Mouse (Mus musculus) neural tube, embryonic 12.5 days (tissue): ENCODE data around the gene Efs. TPM values are rescaled to one million over a fixed set of nuclear protein-coding genes. Genes with fewer than 3 reads are reported as not detected.
"Not testable (repeated sequence)": the region's sequence is repeated elsewhere in the genome, so short reads cannot be mapped to it uniquely, and the experiment has no call there.

Experiments
- ATAC-seq: fragments of 200-750 bp; cut with Nextera tagmentation; 2 replicates; pipeline ENCODE4 v1.8.0; 2017; ENCODE audit warnings: low read depth, mild to moderate bottlenecking, moderate TSS enrichment, moderate library complexity; ENCODE audit not compliant: low FRiP score
- H3K27ac ChIP-seq: fragments of 300-500 bp; sonication (generic); 2 replicates; pipeline ENCODE4 v1.5.1; 2016
- H3K27me3 ChIP-seq: fragments of 300-500 bp; sonication (generic); replicated peaks from 2 replicates; pipeline ENCODE4 v1.6.1; 2016; ENCODE audit warnings: mild to moderate bottlenecking
- H3K36me3 ChIP-seq: fragments of 300-500 bp; sonication (generic); 2 replicates; pipeline ENCODE4 v1.6.1; 2016; ENCODE audit warnings: mild to moderate bottlenecking
- H3K4me1 ChIP-seq: fragments of 300-500 bp; sonication (generic); 2 replicates; pipeline ENCODE4 v1.6.1; 2016
- H3K4me2 ChIP-seq: fragments of 300-500 bp; sonication (generic); replicated peaks from 2 replicates; pipeline ENCODE4 v1.6.1; 2016; ENCODE audit warnings: mild to moderate bottlenecking
- H3K4me3 ChIP-seq: fragments of 300-500 bp; sonication (generic); 2 replicates; pipeline ENCODE4 v1.5.1; 2016
- H3K9ac ChIP-seq: fragments of 300-500 bp; sonication (generic); 2 replicates; pipeline ENCODE4 v1.6.1; 2016; ENCODE audit warnings: mild to moderate bottlenecking
- H3K9me3 ChIP-seq: fragments of 300-500 bp; sonication (generic); 2 replicates; pipeline ENCODE4 v1.6.1; 2016; ENCODE audit warnings: mild to moderate bottlenecking
- WGBS: fragments of 180-500 bp; shearing (Covaris S2); methylation state at CpG from one replicate; pipeline ENCODE4 v1.1.7; 2016; 5-methylcytosine and 5-hydroxymethylcytosine counted together
- polyA plus RNA-seq: library from polyadenylated mRNA; unstranded; fragments of >200 nt; fragmentation: Nextera tagmentation; extraction: Ambion mirVana; gene quantifications from 2 replicates; pipeline ENCODE4 v1.2.1, GENCODE M21; 2016

Gene Efs
- polyA plus RNA-seq, 1 experiment from 2014 or later, result 31.2 TPM

DNA sequence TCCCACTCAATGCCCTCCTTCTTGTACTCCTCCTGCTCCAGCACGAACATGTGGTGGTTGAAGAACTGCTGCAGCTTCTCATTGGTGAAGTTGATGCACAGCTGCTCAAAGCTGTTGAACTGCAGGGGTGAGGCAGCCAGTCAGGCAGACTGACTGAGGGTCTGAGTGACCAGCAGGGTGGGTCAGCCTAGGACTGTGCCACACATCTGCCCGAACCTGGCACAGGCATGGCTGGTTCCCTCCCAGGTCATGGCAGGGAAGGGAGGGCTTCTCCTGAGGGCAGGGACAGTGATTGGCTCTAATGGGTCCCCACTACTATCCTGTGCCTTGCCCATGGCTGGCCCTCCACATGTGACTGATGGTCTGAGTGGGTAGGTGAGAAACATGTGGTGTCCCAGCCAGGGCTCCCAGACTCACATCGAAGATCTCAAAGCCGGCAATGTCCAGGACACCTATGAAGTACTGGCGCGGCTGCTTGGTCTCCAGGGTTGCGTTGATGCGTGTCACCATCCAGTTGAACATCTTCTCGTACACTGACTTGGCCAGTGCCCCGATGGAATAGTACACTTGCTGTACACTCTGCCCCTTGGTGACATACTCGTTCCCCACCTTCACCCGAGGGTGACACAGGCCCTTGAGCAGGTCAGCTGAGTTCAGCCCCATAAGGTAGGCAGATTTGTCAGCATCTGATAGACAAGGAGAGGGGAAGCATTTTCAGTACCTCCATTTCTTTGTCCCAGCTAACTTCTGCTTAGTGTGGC, 34.1 kb upstream of the Efs start:
- not testable (repeated sequence) for H3K27ac ChIP-seq, H3K27me3 ChIP-seq, H3K4me2 ChIP-seq, H3K9me3 ChIP-seq, H3K9ac ChIP-seq, H3K4me3 ChIP-seq, H3K4me1 ChIP-seq, ATAC-seq, H3K36me3 ChIP-seq
- WGBS, result 93% methylated on average over 12 of the region's 12 CpGs

- no peaks in the 10 kb centered on the region for H3K4me1 ChIP-seq
- H3K36me3 ChIP-seq, result no peaks in the 10 kb centered on the region
- H3K9ac ChIP-seq, result no peak overlapping the region
- ATAC-seq, result no peak
- no peak overlapping the region for H3K4me2 ChIP-seq
- H3K9me3 ChIP-seq, result no peaks in the 10 kb centered on the region
- H3K27ac ChIP-seq, result no peak overlapping the region
- no peak overlapping the region for H3K4me3 ChIP-seq
- H3K27me3 ChIP-seq, result no peaks in the 10 kb centered on the region
- 86% methylated on average over 3 of the region's 3 CpGs for WGBS
Measured at GRCm38 (mm10) chr14:54959197-54959596, 33.3 kb upstream of the Efs start.

GRCm38 (mm10) chr14:54958503-54958902, 32.6 kb upstream of the Efs start:
- Histone ChIP-seq H3K36me3 (no peaks in the 10 kb centered on the region), H3K9ac (no peak overlapping the region), H3K27ac (no peak overlapping the region), H3K9me3 (no peaks in the 10 kb centered on the region), H3K4me3 (no peak overlapping the region), H3K4me1 (no peaks in the 10 kb centered on the region), H3K4me2 (no peak overlapping the region), H3K27me3 (no peaks in the 10 kb centered on the region)
- 81% methylated on average over 4 of the region's 4 CpGs for WGBS
- ATAC-seq, result no peak

DNA sequence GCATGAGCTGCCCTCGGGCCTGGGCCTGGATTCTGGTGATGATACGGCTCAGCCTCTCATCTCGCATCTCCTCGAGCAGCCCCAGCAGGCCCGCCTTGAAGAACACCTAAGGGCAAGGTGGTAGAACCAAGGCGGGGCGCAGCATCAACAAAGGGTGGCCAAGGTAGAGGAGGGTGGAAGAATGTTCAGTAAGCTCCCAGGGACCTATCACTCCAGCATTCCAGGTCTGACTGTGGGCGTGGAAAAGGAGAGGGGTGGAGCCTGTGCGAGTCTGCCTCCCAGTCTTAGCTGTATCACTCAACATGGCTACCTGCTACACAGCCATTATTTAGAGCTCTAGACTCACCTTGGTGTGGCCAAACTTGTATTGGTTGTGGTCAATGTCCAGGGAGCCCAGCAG, 30.6 kb upstream of the Efs start:
- no peak for ATAC-seq
- no peak overlapping the region for H3K4me2 ChIP-seq
- H3K27me3 ChIP-seq, result no peaks in the 10 kb centered on the region
- WGBS, result 88% methylated on average over 9 of the region's 9 CpGs
- no peaks in the 10 kb centered on the region for H3K4me1 ChIP-seq
- no peak overlapping the region for H3K4me3 ChIP-seq
- no peaks in the 10 kb centered on the region for H3K9me3 ChIP-seq
- H3K9ac ChIP-seq, result no peak overlapping the region
- no peak overlapping the region for H3K27ac ChIP-seq
- no peaks in the 10 kb centered on the region for H3K36me3 ChIP-seq

DNA sequence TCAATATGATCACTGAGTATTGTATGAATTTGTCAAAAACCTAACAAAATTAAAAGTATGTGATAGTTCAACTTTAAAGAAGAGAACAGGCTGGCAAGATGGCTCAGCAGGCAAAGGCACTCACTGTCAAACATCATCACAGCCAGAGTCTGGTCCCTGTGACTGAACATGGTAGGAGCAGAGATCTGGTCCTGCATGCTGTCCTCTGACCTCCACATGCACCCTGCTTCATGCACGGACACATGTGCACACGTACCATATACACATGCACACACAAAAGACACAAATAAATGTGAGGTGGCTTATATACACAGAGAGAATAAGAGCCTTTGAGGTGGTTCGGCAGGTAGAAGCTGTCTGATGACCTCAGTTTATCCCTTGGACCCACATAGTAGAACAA, 29.6 kb upstream of the Efs start:
- Histone ChIP-seq H3K27ac (no peak overlapping the region), H3K4me3 (no peak overlapping the region), H3K9me3 (no peaks in the 10 kb centered on the region), H3K4me2 (no peak overlapping the region), H3K4me1 (no peaks in the 10 kb centered on the region), H3K27me3 (no peaks in the 10 kb centered on the region), H3K36me3 (no peaks in the 10 kb centered on the region), H3K9ac (no peak overlapping the region)
- 86% methylated on average over 3 of the region's 3 CpGs for WGBS
- ATAC-seq, result no peak

GRCm38 (mm10) chr14:54954474-54954873, 28.5 kb upstream of the Efs start:
- H3K4me2 ChIP-seq, result no peak overlapping the region
- no peaks in the 10 kb centered on the region for H3K9me3 ChIP-seq
- 86% methylated on average over 3 of the region's 3 CpGs for WGBS
- no peak overlapping the region for H3K27ac ChIP-seq
- no peaks in the 10 kb centered on the region; the same call in 1 of the 2 replicates for H3K27me3 ChIP-seq
- no peak overlapping the region for H3K9ac ChIP-seq
- no peaks in the 10 kb centered on the region for H3K36me3 ChIP-seq
- H3K4me3 ChIP-seq, result no peak overlapping the region
- no peak for ATAC-seq
- H3K4me1 ChIP-seq, result no peaks in the 10 kb centered on the region

GRCm38 (mm10) chr14:54953664-54954206, 27.8 kb upstream of the Efs start:
- ATAC-seq, result no peak
- no peaks in the 10 kb centered on the region for H3K9me3 ChIP-seq
- 90% methylated on average over 8 of the region's 8 CpGs for WGBS
- H3K4me3 ChIP-seq, result no peak overlapping the region
- H3K4me1 ChIP-seq, result no peaks in the 10 kb centered on the region
- no peaks in the 10 kb centered on the region for H3K36me3 ChIP-seq
- H3K4me2 ChIP-seq, result no peak overlapping the region
- no peak overlapping the region for H3K9ac ChIP-seq
- no peak overlapping the region for H3K27ac ChIP-seq
- H3K27me3 ChIP-seq, result no peaks in the 10 kb centered on the region; the same call in 1 of the 2 replicates

DNA sequence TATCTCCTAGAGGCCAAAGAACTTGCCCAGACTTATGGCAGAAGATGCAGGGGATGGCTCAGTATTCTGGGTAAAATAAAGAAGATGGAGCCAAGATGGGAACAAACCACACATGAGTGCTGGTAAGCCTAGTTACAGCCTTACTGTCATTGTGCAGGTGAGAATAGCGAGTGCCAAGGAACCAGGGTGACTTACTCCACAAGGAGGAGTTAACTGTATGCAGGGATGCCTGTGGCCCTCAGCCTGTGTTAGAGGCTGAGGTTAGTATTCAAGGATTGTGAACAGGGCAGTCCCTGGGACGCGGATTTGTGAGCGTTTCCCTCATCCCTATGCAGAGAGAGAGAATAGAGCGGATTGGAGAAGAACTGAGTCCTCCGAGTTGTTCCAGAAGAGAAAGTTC, 25.7 kb upstream of the Efs start:
- Histone ChIP-seq H3K27me3 (no peaks in the 10 kb centered on the region; the same call in 1 of the 2 replicates), H3K36me3 (no peaks in the 10 kb centered on the region), H3K4me3 (no peak overlapping the region), H3K4me2 (no peak overlapping the region), H3K27ac (no peak overlapping the region), H3K9me3 (no peaks in the 10 kb centered on the region), H3K9ac (no peak overlapping the region), H3K4me1 (no peaks in the 10 kb centered on the region)
- ATAC-seq, result no peak
- WGBS, result 87% methylated on average over 6 of the region's 6 CpGs

GRCm38 (mm10) chr14:54950493-54950892, 24.6 kb upstream of the Efs start:
- H3K27ac ChIP-seq, result no peak overlapping the region
- no peak for ATAC-seq
- no peaks in the 10 kb centered on the region for H3K9me3 ChIP-seq
- WGBS, result 61% methylated on average over 12 of the region's 12 CpGs
- H3K4me1 ChIP-seq, result no peaks in the 10 kb centered on the region
- no peak overlapping the region for H3K4me2 ChIP-seq
- H3K9ac ChIP-seq, result no peak overlapping the region
- no peak overlapping the region for H3K4me3 ChIP-seq
- H3K27me3 ChIP-seq, result no peaks in the 10 kb centered on the region; the same call in 1 of the 2 replicates
- H3K36me3 ChIP-seq, result no peaks in the 10 kb centered on the region

DNA sequence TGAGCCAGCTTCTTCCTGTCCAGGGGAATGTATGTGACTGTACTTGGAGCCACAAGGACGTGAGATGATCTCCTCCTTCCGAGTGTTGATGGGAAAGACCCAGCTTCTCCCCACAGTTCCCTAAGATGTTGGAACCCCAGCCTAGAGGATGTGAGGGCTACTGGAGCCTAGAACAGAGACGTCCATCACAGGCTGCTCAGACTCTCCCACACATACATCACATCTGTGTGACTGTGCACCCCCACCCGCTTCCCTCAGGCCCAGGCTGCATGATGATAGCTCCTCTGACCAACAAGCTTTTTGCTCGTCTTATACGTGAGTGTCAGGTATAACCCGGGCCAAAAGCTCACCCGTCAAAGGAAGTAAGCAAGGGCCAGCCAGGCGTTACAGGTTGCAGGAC, 22.9 kb upstream of the Efs start:
- Histone ChIP-seq H3K4me2 (no peak overlapping the region), H3K27me3 (no peaks in the 10 kb centered on the region; the same call in 1 of the 2 replicates), H3K36me3 (no peaks in the 10 kb centered on the region), H3K9me3 (no peaks in the 10 kb centered on the region), H3K9ac (no peak overlapping the region), H3K4me3 (no peak overlapping the region), H3K27ac (no peak overlapping the region), H3K4me1 (no peaks in the 10 kb centered on the region)
- ATAC-seq, result no peak
- 88% methylated on average over 9 of the region's 9 CpGs for WGBS

DNA sequence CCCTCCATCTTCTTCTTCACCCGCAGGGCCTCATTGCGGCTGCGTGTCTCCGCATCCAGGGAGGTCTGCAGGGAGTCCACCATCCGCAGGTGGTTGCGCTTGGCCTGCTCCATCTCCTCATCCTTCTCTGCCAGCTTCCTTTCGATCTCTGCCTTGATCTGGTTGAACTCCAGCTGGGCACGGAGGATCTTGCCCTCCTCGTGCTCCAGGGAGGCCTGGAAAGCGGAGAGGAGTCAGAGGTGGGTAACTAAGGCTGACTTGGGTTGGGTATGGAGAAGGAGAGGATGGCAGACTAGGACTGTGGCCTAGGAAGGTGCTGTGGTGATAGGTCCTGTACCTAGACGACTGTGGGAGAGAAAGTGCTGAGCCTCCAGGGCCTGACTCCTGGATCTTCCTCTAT, 21.1 kb upstream of the Efs start:
- H3K4me2 ChIP-seq, H3K9ac ChIP-seq, H3K9me3 ChIP-seq, H3K27ac ChIP-seq, H3K27me3 ChIP-seq, H3K36me3 ChIP-seq, ATAC-seq, H3K4me3 ChIP-seq, H3K4me1 ChIP-seq: not testable (repeated sequence)
- 90% methylated on average over 11 of the region's 11 CpGs for WGBS

GRCm38 (mm10) chr14:54945975-54946704, 20.2 kb upstream of the Efs start:
- no peaks in the 10 kb centered on the region for H3K4me1 ChIP-seq
- no peaks in the 10 kb centered on the region for H3K9me3 ChIP-seq
- no peak overlapping the region for H3K27ac ChIP-seq
- H3K9ac ChIP-seq, result no peak overlapping the region
- no peaks in the 10 kb centered on the region; the same call in 1 of the 2 replicates for H3K27me3 ChIP-seq
- no peak for ATAC-seq
- H3K4me3 ChIP-seq, result no peak overlapping the region
- 85% methylated on average over 19 of the region's 19 CpGs for WGBS
- H3K4me2 ChIP-seq, result no peak overlapping the region
- no peaks in the 10 kb centered on the region for H3K36me3 ChIP-seq
